Mouse (Mus musculus) small intestine, adult 2 months (tissue): ENCODE measurements around the gene Gpr161.

Source experiments
- CTCF ChIP-seq: fragments of 200-500 bp; IDR thresholded peaks from 2 replicates; pipeline ENCODE4 v1.5.1; 2012; ENCODE audit warnings: low read depth, mild to moderate bottlenecking, control low read depth, inconsistent platforms, low read length, moderate library complexity, mixed read lengths; ENCODE audit not compliant: insufficient replicate concordance, insufficient read length; ENCODE audit errors: extremely low read depth
- POLR2A ChIP-seq: fragments of 200-500 bp; IDR thresholded peaks from 2 replicates; pipeline ENCODE4 v1.6.1; 2012; ENCODE audit warnings: low read depth, mild to moderate bottlenecking, control low read depth, inconsistent platforms, low read length, moderate library complexity

DNA sequence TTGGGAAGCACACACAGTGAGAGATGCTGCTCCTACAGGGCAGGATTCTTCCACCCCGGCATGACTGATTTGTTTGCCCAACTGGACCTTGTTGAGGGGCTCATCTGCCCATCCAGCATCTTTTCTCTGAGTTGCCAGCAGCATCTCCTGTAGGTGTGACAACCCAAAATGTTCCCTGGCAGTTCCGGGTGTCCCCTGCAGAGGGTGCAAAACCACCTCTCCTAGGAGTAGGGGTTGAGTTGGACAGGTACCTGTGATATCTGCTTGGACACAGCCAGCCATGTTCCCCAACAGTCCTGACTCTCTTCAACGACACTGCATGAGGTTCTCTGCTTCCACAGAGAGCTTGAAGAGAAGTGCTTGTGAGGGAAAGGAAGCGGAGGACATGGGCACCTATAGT is 5.8 kb upstream of the Gpr161 start:
- TF ChIP-seq CTCF (peak; percentile 19; the same call in 1 of the 2 replicates), POLR2A (no peak)
